Mouse (Mus musculus): Measurements from ENCODE around the gene Hhat. TPM values are rescaled to one million over a fixed set of nuclear protein-coding genes. Genes with fewer than 3 reads are reported as not detected.

Gene Hhat
- total and polyA plus RNA-seq, 2 experiments from 2014 or later, result 2.5 to 3.4 TPM

DNA sequence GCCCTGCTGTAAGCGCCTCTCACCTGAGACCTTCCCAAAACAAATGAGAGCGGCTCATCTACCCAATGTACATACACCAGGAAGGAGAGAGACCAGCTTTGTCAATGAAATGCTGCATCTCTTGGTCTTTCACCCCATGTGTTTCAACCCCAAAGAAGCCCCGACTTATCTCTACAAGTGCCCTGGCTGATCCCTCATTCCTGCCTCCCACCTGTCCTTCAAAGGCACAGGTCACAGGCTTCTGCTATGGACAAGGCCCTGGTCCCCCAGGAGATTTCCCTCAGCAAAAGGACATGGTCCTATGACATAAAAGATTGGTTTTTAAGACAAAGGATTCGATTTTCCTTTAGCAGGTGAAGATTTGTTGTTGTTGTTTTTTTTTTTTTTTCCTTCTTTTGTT, 227.3 kb downstream of the Hhat start:
- no peaks in the 10 kb centered on the region for H3K36me3 ChIP-seq (ENCODE audit: insufficient read depth, low read length)

DNA sequence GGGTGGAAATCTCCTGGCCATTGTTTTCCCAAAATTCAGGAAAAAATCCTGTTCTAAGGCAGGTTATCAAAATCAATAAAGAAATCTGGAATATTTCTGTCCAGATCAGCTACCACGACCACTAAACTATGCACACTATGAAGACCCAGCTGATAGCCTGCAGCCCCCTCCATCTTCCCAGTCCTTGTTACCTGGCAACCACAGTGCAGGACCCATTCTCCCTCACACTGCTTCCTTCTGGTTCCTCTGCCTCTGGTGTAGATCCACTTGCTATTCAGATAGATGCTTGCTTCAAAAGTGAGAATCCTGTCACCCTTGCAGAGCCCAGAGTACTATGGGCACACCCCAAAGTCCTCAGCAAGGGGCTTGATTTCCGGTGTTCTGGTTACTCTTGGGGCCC, 228.9 kb downstream of the Hhat start:
- Histone ChIP-seq H3K4me1 (ENCODE audit: insufficient read depth, low read length) (0 out of 2 replicates have a peak, but pooled peaks cover 2% of the 10 kb centered on the region), H3K9me3 (ENCODE audit: low read length) (no peaks in the 10 kb centered on the region), H3K27ac (ENCODE audit: low read depth, low read length) (no peak overlapping the region), H3K27me3 (ENCODE audit: insufficient read depth, low read length) (no peaks in the 10 kb centered on the region), H3K9ac (replicated peaks; ENCODE audit: low read length, poor library complexity, severe bottlenecking) (no peak overlapping the region), H3K4me2 (ENCODE audit: low read depth, low read length, poor library complexity, severe bottlenecking) (no peak overlapping the region), H3K4me3 (ENCODE audit: low read depth, low read length) (no peak overlapping the region), H3K36me3 (ENCODE audit: insufficient read depth, low read length) (no peaks in the 10 kb centered on the region)
- DNase-seq (ENCODE audit: low spot score) (no peak), ATAC-seq (ENCODE audit: low FRiP score) (no peak)
- no peak for TF ChIP-seq CTCF (IDR thresholded peaks at IDR 0.05)
- 55% methylated on average over 2 of the region's 2 CpGs for WGBS

More for the DNA sequence above, 227.3 kb downstream of the Hhat start:
- no peaks in the 10 kb centered on the region for H3K27me3 ChIP-seq (ENCODE audit: insufficient read depth, low read length)
- H3K4me2 ChIP-seq (ENCODE audit: low read depth, low read length, poor library complexity, severe bottlenecking), result no peak overlapping the region
- ATAC-seq (ENCODE audit: low FRiP score) (no peak), DNase-seq (ENCODE audit: low spot score) (no peak)
- 0 out of 2 replicates have a peak, but pooled peaks cover 2% of the 10 kb centered on the region for H3K4me1 ChIP-seq (ENCODE audit: insufficient read depth, low read length)
- no peaks in the 10 kb centered on the region for H3K9me3 ChIP-seq (ENCODE audit: low read length)
- 86% methylated on average over 4 of the region's 4 CpGs for WGBS
- no peak for TF ChIP-seq CTCF (IDR thresholded peaks at IDR 0.05)
- no peak overlapping the region for H3K27ac ChIP-seq (ENCODE audit: low read depth, low read length)
- H3K9ac ChIP-seq (replicated peaks; ENCODE audit: low read length, poor library complexity, severe bottlenecking), result no peak overlapping the region
- H3K4me3 ChIP-seq (ENCODE audit: low read depth, low read length), result no peak overlapping the region

DNA sequence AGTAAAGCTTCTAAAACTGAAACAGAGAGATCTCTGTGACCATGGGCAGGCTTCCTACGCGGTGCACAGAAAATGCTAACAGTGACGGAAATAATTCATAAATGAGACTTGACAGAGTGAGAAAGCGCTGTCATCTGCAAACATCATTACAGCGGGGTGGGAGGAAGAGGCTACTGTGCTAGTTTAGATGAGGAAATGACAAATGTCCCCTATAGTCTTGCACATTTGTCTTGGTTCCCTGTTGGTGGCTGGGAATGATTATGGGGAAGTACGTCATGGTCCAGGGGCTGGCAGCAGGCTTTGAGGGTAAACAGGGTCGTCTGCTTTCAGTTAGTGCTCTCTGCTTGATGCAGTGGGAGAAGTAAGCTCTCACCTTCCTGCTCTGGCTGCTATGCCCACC, 233.9 kb downstream of the Hhat start:
- TF ChIP-seq CTCF (IDR thresholded peaks at IDR 0.05), result no peak
- no peak overlapping the region for H3K9ac ChIP-seq (replicated peaks; ENCODE audit: low read length, poor library complexity, severe bottlenecking)
- 84% methylated on average over 7 of the region's 7 CpGs for WGBS
- H3K9me3 ChIP-seq (ENCODE audit: low read length), result no peaks in the 10 kb centered on the region
- H3K36me3 ChIP-seq (ENCODE audit: insufficient read depth, low read length), result no peaks in the 10 kb centered on the region
- DNase-seq (ENCODE audit: low spot score) (no peak), ATAC-seq (ENCODE audit: low FRiP score) (no peak)
- no peak overlapping the region for H3K4me2 ChIP-seq (ENCODE audit: low read depth, low read length, poor library complexity, severe bottlenecking)
- H3K4me3 ChIP-seq (ENCODE audit: low read depth, low read length), result no peak overlapping the region
- H3K27ac ChIP-seq (ENCODE audit: low read depth, low read length), result no peak overlapping the region
- H3K4me1 ChIP-seq (ENCODE audit: insufficient read depth, low read length), result 0 out of 2 replicates have a peak, but pooled peaks cover under 1% of the 10 kb centered on the region
- no peaks in the 10 kb centered on the region for H3K27me3 ChIP-seq (ENCODE audit: insufficient read depth, low read length)

DNA sequence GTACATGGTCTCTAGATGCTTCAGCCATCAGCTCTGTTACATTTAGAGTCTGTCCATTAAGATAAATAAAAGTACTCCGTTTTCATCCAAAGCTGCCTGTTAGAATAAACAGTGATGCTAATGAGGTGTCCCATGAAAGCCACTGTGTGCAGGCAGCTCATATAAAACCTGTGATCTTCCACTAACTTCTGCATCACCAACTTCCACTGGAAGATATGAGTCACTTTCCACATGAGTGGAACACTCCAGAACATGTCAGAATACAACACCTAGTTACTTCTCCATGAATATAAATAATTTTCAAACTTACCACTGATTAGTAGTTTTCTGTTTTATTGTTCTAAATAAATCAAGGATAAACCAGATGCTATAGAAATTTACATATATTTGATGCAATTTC, 234.6 kb downstream of the Hhat start:
- 79% methylated on average over 1 of the region's 1 CpGs for WGBS
- Histone ChIP-seq H3K27ac (ENCODE audit: low read depth, low read length) (no peak overlapping the region), H3K36me3 (ENCODE audit: insufficient read depth, low read length) (no peaks in the 10 kb centered on the region), H3K4me2 (ENCODE audit: low read depth, low read length, poor library complexity, severe bottlenecking) (no peak overlapping the region), H3K27me3 (ENCODE audit: insufficient read depth, low read length) (no peaks in the 10 kb centered on the region), H3K9ac (replicated peaks; ENCODE audit: low read length, poor library complexity, severe bottlenecking) (no peak overlapping the region), H3K4me1 (ENCODE audit: insufficient read depth, low read length) (no peaks in the 10 kb centered on the region), H3K4me3 (ENCODE audit: low read depth, low read length) (no peak overlapping the region), H3K9me3 (ENCODE audit: low read length) (no peaks in the 10 kb centered on the region)
- ATAC-seq (ENCODE audit: low FRiP score) (no peak), DNase-seq (ENCODE audit: low spot score) (no peak)
- no peak for TF ChIP-seq CTCF (IDR thresholded peaks at IDR 0.05)

DNA sequence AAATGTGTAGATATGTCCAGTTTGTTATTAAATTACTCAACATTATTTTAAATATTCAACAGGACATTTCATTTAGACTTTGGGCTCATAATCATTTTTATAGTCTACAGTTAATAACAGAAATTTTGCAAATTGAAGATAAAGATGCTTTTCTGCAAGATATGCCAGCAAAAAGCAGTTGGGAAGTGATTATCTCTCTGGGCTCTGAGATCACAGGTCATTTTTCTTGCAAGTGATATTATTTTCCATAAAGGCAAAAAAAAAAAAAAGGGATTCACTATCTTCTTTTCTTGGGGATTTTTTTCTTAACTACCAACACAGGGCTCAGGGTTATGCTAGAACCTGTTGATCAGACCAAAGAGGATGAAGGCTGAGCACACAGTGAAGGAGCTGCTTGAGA, 238.0 kb downstream of the Hhat start:
- Histone ChIP-seq H3K4me2 (ENCODE audit: low read depth, low read length, poor library complexity, severe bottlenecking) (no peak overlapping the region), H3K9ac (replicated peaks; ENCODE audit: low read length, poor library complexity, severe bottlenecking) (no peak overlapping the region), H3K4me3 (ENCODE audit: low read depth, low read length) (no peak overlapping the region), H3K9me3 (ENCODE audit: low read length) (no peaks in the 10 kb centered on the region), H3K27me3 (ENCODE audit: insufficient read depth, low read length) (no peaks in the 10 kb centered on the region), H3K4me1 (ENCODE audit: insufficient read depth, low read length) (no peaks in the 10 kb centered on the region), H3K27ac (ENCODE audit: low read depth, low read length) (no peak overlapping the region), H3K36me3 (ENCODE audit: insufficient read depth, low read length) (no peaks in the 10 kb centered on the region)
- no peak for TF ChIP-seq CTCF (IDR thresholded peaks at IDR 0.05)
- no peak for ATAC-seq (ENCODE audit: low FRiP score)
- no peak for DNase-seq (ENCODE audit: low spot score)

DNA sequence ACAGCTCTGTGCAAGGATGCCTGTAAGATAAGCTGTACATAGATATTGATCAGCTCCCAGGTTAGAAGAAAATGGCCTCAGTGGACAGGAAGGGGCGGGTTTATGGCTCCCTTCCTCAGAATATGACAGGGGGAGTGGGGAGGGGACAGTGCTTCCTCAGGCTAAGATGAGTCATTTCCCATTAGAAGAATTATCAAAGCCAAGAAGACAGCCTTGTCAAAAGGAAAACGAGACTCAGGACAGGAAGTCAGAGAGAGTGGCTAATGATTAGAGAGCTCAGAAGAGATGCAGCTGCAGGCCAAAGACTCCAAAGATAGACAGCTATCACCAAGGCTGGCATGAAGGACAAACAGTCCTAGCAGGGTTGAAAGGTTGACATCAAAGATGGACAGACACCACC, 238.8 kb downstream of the Hhat start:
- Histone ChIP-seq H3K4me1 (ENCODE audit: insufficient read depth, low read length) (no peaks in the 10 kb centered on the region), H3K36me3 (ENCODE audit: insufficient read depth, low read length) (no peaks in the 10 kb centered on the region), H3K9ac (replicated peaks; ENCODE audit: low read length, poor library complexity, severe bottlenecking) (no peak overlapping the region), H3K27me3 (ENCODE audit: insufficient read depth, low read length) (no peaks in the 10 kb centered on the region), H3K4me2 (ENCODE audit: low read depth, low read length, poor library complexity, severe bottlenecking) (no peak overlapping the region), H3K4me3 (ENCODE audit: low read depth, low read length) (no peak overlapping the region), H3K9me3 (ENCODE audit: low read length) (no peaks in the 10 kb centered on the region), H3K27ac (ENCODE audit: low read depth, low read length) (no peak overlapping the region)
- WGBS, result 59% methylated on average over 2 of the region's 2 CpGs
- no peak for DNase-seq (ENCODE audit: low spot score)
- TF ChIP-seq CTCF (IDR thresholded peaks at IDR 0.05), result no peak
- no peak for ATAC-seq (ENCODE audit: low FRiP score)
